Comparison of ENCODE assay signal across 17 mouse cellular contexts in genomic region chr1:132623641-132624336, GRCm38 (mm10).
DNase-seq lines count a peak whose midpoint lies in the region; ATAC-seq and TF ChIP-seq lines count a peak whose summit lies in the region.
"Had no signal": no experiment of that assay in that cellular context is flagged by ENCODE, and none has a peak within 500 bp of the region (broad histone marks: within the 10 kb centered on the region; RNA-seq: fewer than 3 reads in every experiment).

No protein-coding gene starts in this region.

- no peak for TF ChIP-seq CTCF in thymus, adult 2 months (IDR thresholded peaks at IDR 0.05; ENCODE audit: borderline replicate concordance, control insufficient read depth, extremely low read depth, insufficient read depth, low read length, poor library complexity)

- no peaks in the 10 kb centered on the region for H3K27me3 ChIP-seq in midbrain, embryonic 16.5 days (ENCODE audit: control insufficient read depth, insufficient read depth, low read depth, low read length)
- no peaks in the 10 kb centered on the region for H3K27me3 ChIP-seq in intestine, embryonic 15.5 days (replicated peaks)
- H3K27me3 ChIP-seq in thymus, adult 2 months (ENCODE audit: control insufficient read depth, insufficient read depth, low read length): no peaks in the 10 kb centered on the region
- H3K27me3 ChIP-seq: embryonic facial prominence, embryonic 12.5 days; hindbrain, embryonic 12.5 days had no signal

- H3K9me3 ChIP-seq in midbrain, embryonic 16.5 days (replicated peaks; ENCODE audit: control insufficient read depth, low read length, poor library complexity, severe bottlenecking): no peaks in the 10 kb centered on the region
- no peaks in the 10 kb centered on the region for H3K9me3 ChIP-seq in intestine, embryonic 15.5 days
- H3K9me3 ChIP-seq: embryonic facial prominence, embryonic 12.5 days; hindbrain, embryonic 12.5 days had no signal

- no peak overlapping the region for H3K4me2 ChIP-seq in midbrain, embryonic 16.5 days (ENCODE audit: low read length)
- H3K4me2 ChIP-seq in intestine, embryonic 15.5 days (replicated peaks): no peak overlapping the region
- H3K4me2 ChIP-seq: embryonic facial prominence, embryonic 12.5 days; hindbrain, embryonic 12.5 days; liver, embryonic 11.5 days had no signal

- H3K4me1 ChIP-seq in midbrain, embryonic 16.5 days (ENCODE audit: control insufficient read depth, insufficient read depth, low read length): peaks cover 7% of the 10 kb centered on the region
- 0 out of 2 replicates have a peak, but pooled peaks cover 3% of the 10 kb centered on the region for H3K4me1 ChIP-seq in intestine, embryonic 15.5 days (replicated peaks)
- no peaks in the 10 kb centered on the region for H3K4me1 ChIP-seq in thymus, adult 2 months (replicated peaks; ENCODE audit: control insufficient read depth, insufficient read depth, low read length)

- DNase-seq in embryo, embryonic 10 days (ENCODE audit: low spot score): peak; percentile 14
- DNase-seq in embryo, embryonic 9.5 days (ENCODE audit: extremely low spot score): no peak
- DNase-seq in left cerebral cortex, postnatal 14 days (ENCODE audit: low spot score in 2 of 2): peak; percentile 40 to 44
- DNase-seq in left cerebral cortex, postnatal 10 days (ENCODE audit: extremely low spot score in 1 of 2, low spot score in 2 of 2): no peak
- DNase-seq in brain, adult 2 months (ENCODE audit: low read depth, low spot score): peak; percentile 75
- no peak for DNase-seq in thymus, adult 2 months
- DNase-seq: cerebellum, adult 2 months; heart, adult 18-20 months; kidney, postnatal 10 days; thymus, postnatal 36 days had no signal

- intact Hi-C loops in left cerebral cortex, postnatal 14 days (cut with DNase I): loop anchor here (5.0 to 10.0 kb wide), 2 partner anchors 119 to 361 kb away; partner anchors contain the start of gene Nfasc
- intact Hi-C loops in left cerebral cortex, postnatal 10 days (cut with DNase I): no loop called here

- peaks cover 17% of the 10 kb centered on the region for H3K36me3 ChIP-seq in midbrain, embryonic 16.5 days (ENCODE audit: control insufficient read depth, insufficient read depth, low read length)
- no peaks in the 10 kb centered on the region for H3K36me3 ChIP-seq in intestine, embryonic 15.5 days
- no peaks in the 10 kb centered on the region for H3K36me3 ChIP-seq in thymus, adult 2 months (ENCODE audit: control insufficient read depth, insufficient read depth, low read length)
- H3K36me3 ChIP-seq: embryonic facial prominence, embryonic 12.5 days had no signal

- no peak for TF ChIP-seq POLR2A in thymus, adult 2 months (IDR thresholded peaks at IDR 0.05; ENCODE audit: control insufficient read depth, extremely low read depth, insufficient read depth, low read length, poor library complexity)

- no peak overlapping the region for H3K9ac ChIP-seq in midbrain, embryonic 16.5 days (ENCODE audit: low read depth, low read length)
- H3K9ac ChIP-seq in intestine, embryonic 15.5 days: no peak overlapping the region
- H3K9ac ChIP-seq: embryonic facial prominence, embryonic 12.5 days; hindbrain, embryonic 12.5 days had no signal

- 52% methylated on average over 14 of the region's 14 CpGs for WGBS in midbrain, embryonic 16.5 days
- WGBS in intestine, embryonic 15.5 days: 32% methylated on average over 14 of the region's 14 CpGs
- 59% methylated on average over 14 of the region's 14 CpGs for WGBS in thymus, adult 2 months

- H3K27ac ChIP-seq in midbrain, embryonic 16.5 days (ENCODE audit: low read length): 0 out of 2 replicates have a peak overlapping the region, but pooled peaks have one; percentile 14
- no peak overlapping the region for H3K27ac ChIP-seq in intestine, embryonic 15.5 days
- H3K27ac ChIP-seq in thymus, adult 2 months (ENCODE audit: control insufficient read depth, insufficient read depth, low read length): no peak overlapping the region
- H3K27ac ChIP-seq: embryonic facial prominence, embryonic 12.5 days; hindbrain, embryonic 12.5 days had no signal

- no peak for ATAC-seq in midbrain, embryonic 16.5 days
- no peak for ATAC-seq in intestine, embryonic 15.5 days
- ATAC-seq: intestine, embryonic 16.5 days; Patski had no signal

- H3K4me3 ChIP-seq in midbrain, embryonic 16.5 days (ENCODE audit: low read depth, low read length): no peak overlapping the region
- H3K4me3 ChIP-seq in intestine, embryonic 15.5 days (replicated peaks): no peak overlapping the region
- H3K4me3 ChIP-seq in thymus, adult 2 months (ENCODE audit: control insufficient read depth, insufficient read depth, low read length): no peak overlapping the region
- H3K4me3 ChIP-seq: embryonic facial prominence, embryonic 12.5 days; hindbrain, embryonic 12.5 days had no signal

Comparison
In these comparisons a context has a peak if more than half of its experiments do, and no peak if none do; other contexts are left out.
1. DNase-seq: peak in embryo, embryonic 10 days (single experiment), left cerebral cortex, postnatal 14 days (2 of 2) and brain, adult 2 months (single experiment); none in embryo, embryonic 9.5 days (single experiment), left cerebral cortex, postnatal 10 days (0 of 2) and thymus, adult 2 months (single experiment).